In genomic region chr16:13450831-13451230, GRCm38 (mm10) we compare ENCODE assay signal across 28 mouse cellular contexts.
DNase-seq lines count a peak whose midpoint lies in the region; ATAC-seq and TF ChIP-seq lines count a peak whose summit lies in the region.
"Had no signal": no experiment of that assay in that cellular context is flagged by ENCODE, and none has a peak within 500 bp of the region (broad histone marks: within the 10 kb centered on the region; RNA-seq: fewer than 3 reads in every experiment).

No protein-coding gene starts in this region.

- no peak overlapping the region for H3K9ac ChIP-seq in forebrain, embryonic 14.5 days (ENCODE audit: low read length)
- H3K9ac ChIP-seq in forebrain, embryonic 13.5 days: no peak overlapping the region
- H3K9ac ChIP-seq in limb, embryonic 12.5 days (replicated peaks): no peak overlapping the region
- H3K9ac ChIP-seq in midbrain, embryonic 14.5 days (replicated peaks; ENCODE audit: low read length): no peak overlapping the region
- no peak overlapping the region for H3K9ac ChIP-seq in midbrain, postnatal 0 days (replicated peaks; ENCODE audit: low read length, poor library complexity, severe bottlenecking)
- no peak overlapping the region for H3K9ac ChIP-seq in neural tube, embryonic 15.5 days (replicated peaks)
- H3K9ac ChIP-seq: embryonic facial prominence, embryonic 13.5 days; embryonic facial prominence, embryonic 15.5 days; forebrain, embryonic 12.5 days had no signal

- 3% methylated on average over 7 of the region's 7 CpGs for WGBS in forebrain, embryonic 14.5 days
- WGBS in forebrain, embryonic 13.5 days: 5% methylated on average over 7 of the region's 7 CpGs
- WGBS in limb, embryonic 12.5 days: 29% methylated on average over 7 of the region's 7 CpGs
- 33% methylated on average over 7 of the region's 7 CpGs for WGBS in limb, embryonic 10.5 days
- 7% methylated on average over 7 of the region's 7 CpGs for WGBS in midbrain, embryonic 14.5 days
- 12% methylated on average over 7 of the region's 7 CpGs for WGBS in midbrain, postnatal 0 days
- 26% methylated on average over 7 of the region's 7 CpGs for WGBS in neural tube, embryonic 15.5 days

- no peak for TF ChIP-seq CTCF in midbrain, postnatal 0 days (IDR thresholded peaks at IDR 0.05)

- H3K4me1 ChIP-seq in forebrain, embryonic 14.5 days (ENCODE audit: control insufficient read depth, insufficient read depth, low read length): peaks cover 20% of the 10 kb centered on the region; the same call in 1 of the 2 replicates
- H3K4me1 ChIP-seq in forebrain, embryonic 13.5 days: peaks cover 72% of the 10 kb centered on the region
- peaks cover 25% of the 10 kb centered on the region for H3K4me1 ChIP-seq in limb, embryonic 12.5 days (replicated peaks)
- peaks cover 22% of the 10 kb centered on the region for H3K4me1 ChIP-seq in limb, embryonic 10.5 days
- peaks cover 25% of the 10 kb centered on the region for H3K4me1 ChIP-seq in midbrain, embryonic 14.5 days (ENCODE audit: control insufficient read depth, insufficient read depth, low read length)
- peaks cover 13% of the 10 kb centered on the region; the same call in 1 of the 2 replicates for H3K4me1 ChIP-seq in midbrain, postnatal 0 days (ENCODE audit: insufficient read depth, low read length)
- H3K4me1 ChIP-seq in neural tube, embryonic 15.5 days: peaks cover 38% of the 10 kb centered on the region

- H3K4me2 ChIP-seq in forebrain, embryonic 14.5 days (ENCODE audit: low read length): no peak overlapping the region
- no peak overlapping the region; the same call in 1 of the 2 replicates for H3K4me2 ChIP-seq in forebrain, embryonic 13.5 days
- 0 out of 2 replicates have a peak overlapping the region, but pooled peaks have one; percentile 19 for H3K4me2 ChIP-seq in limb, embryonic 12.5 days
- no peak overlapping the region for H3K4me2 ChIP-seq in midbrain, embryonic 14.5 days (ENCODE audit: low read length)
- no peak overlapping the region for H3K4me2 ChIP-seq in midbrain, postnatal 0 days (ENCODE audit: low read depth, low read length, poor library complexity, severe bottlenecking)
- no peak overlapping the region for H3K4me2 ChIP-seq in neural tube, embryonic 15.5 days
- H3K4me2 ChIP-seq: embryonic facial prominence, embryonic 13.5 days; embryonic facial prominence, embryonic 15.5 days; forebrain, embryonic 12.5 days had no signal

- no peaks in the 10 kb centered on the region for H3K9me3 ChIP-seq in forebrain, embryonic 14.5 days (replicated peaks; ENCODE audit: control insufficient read depth, low read length)
- H3K9me3 ChIP-seq in forebrain, embryonic 13.5 days (replicated peaks): no peaks in the 10 kb centered on the region
- no peaks in the 10 kb centered on the region for H3K9me3 ChIP-seq in limb, embryonic 12.5 days
- H3K9me3 ChIP-seq in limb, embryonic 10.5 days (replicated peaks): no peaks in the 10 kb centered on the region
- H3K9me3 ChIP-seq in midbrain, embryonic 14.5 days (ENCODE audit: control insufficient read depth, low read length): no peaks in the 10 kb centered on the region
- H3K9me3 ChIP-seq in midbrain, postnatal 0 days (ENCODE audit: low read length): no peaks in the 10 kb centered on the region
- H3K9me3 ChIP-seq in neural tube, embryonic 15.5 days (replicated peaks): no peaks in the 10 kb centered on the region
- H3K9me3 ChIP-seq: embryonic facial prominence, embryonic 13.5 days; embryonic facial prominence, embryonic 15.5 days; forebrain, embryonic 10.5 days; forebrain, embryonic 12.5 days; G1E had no signal

- H3K4me3 ChIP-seq in forebrain, embryonic 14.5 days (ENCODE audit: low read depth, low read length): no peak overlapping the region
- H3K4me3 ChIP-seq in forebrain, embryonic 13.5 days: no peak overlapping the region
- H3K4me3 ChIP-seq in limb, embryonic 12.5 days (replicated peaks): no peak overlapping the region
- no peak overlapping the region for H3K4me3 ChIP-seq in limb, embryonic 10.5 days
- H3K4me3 ChIP-seq in midbrain, embryonic 14.5 days (replicated peaks; ENCODE audit: low read depth, low read length): no peak overlapping the region
- no peak overlapping the region for H3K4me3 ChIP-seq in midbrain, postnatal 0 days (ENCODE audit: low read depth, low read length)
- H3K4me3 ChIP-seq in neural tube, embryonic 15.5 days (replicated peaks): no peak overlapping the region
- H3K4me3 ChIP-seq: embryonic facial prominence, embryonic 13.5 days; embryonic facial prominence, embryonic 15.5 days; erythroblast, embryonic 14.5 days; forebrain, embryonic 10.5 days; forebrain, embryonic 12.5 days had no signal

- no peaks in the 10 kb centered on the region for H3K36me3 ChIP-seq in forebrain, embryonic 14.5 days (ENCODE audit: control insufficient read depth, insufficient read depth, low read length)
- H3K36me3 ChIP-seq in forebrain, embryonic 13.5 days (ENCODE audit: poor library complexity, severe bottlenecking): no peaks in the 10 kb centered on the region
- H3K36me3 ChIP-seq in limb, embryonic 12.5 days: no peaks in the 10 kb centered on the region
- no peaks in the 10 kb centered on the region for H3K36me3 ChIP-seq in limb, embryonic 10.5 days
- no peaks in the 10 kb centered on the region for H3K36me3 ChIP-seq in midbrain, embryonic 14.5 days (ENCODE audit: control insufficient read depth, insufficient read depth, low read length)
- no peaks in the 10 kb centered on the region for H3K36me3 ChIP-seq in midbrain, postnatal 0 days (ENCODE audit: insufficient read depth, low read length)
- no peaks in the 10 kb centered on the region for H3K36me3 ChIP-seq in neural tube, embryonic 15.5 days
- H3K36me3 ChIP-seq: embryonic facial prominence, embryonic 13.5 days; embryonic facial prominence, embryonic 15.5 days; forebrain, embryonic 10.5 days; forebrain, embryonic 12.5 days; G1E had no signal

- peaks cover 24% of the 10 kb centered on the region for H3K27me3 ChIP-seq in forebrain, embryonic 14.5 days (replicated peaks; ENCODE audit: control insufficient read depth, insufficient read depth, low read length)
- peaks cover 78% of the 10 kb centered on the region for H3K27me3 ChIP-seq in forebrain, embryonic 13.5 days
- peaks cover 61% of the 10 kb centered on the region for H3K27me3 ChIP-seq in limb, embryonic 12.5 days
- peaks cover 71% of the 10 kb centered on the region for H3K27me3 ChIP-seq in limb, embryonic 10.5 days (ENCODE audit: low read depth, poor library complexity, severe bottlenecking)
- peaks cover 17% of the 10 kb centered on the region for H3K27me3 ChIP-seq in midbrain, embryonic 14.5 days (ENCODE audit: control insufficient read depth, insufficient read depth, low read length)
- H3K27me3 ChIP-seq in midbrain, postnatal 0 days (ENCODE audit: insufficient read depth, low read length): no peaks in the 10 kb centered on the region
- H3K27me3 ChIP-seq in neural tube, embryonic 15.5 days (replicated peaks): peaks cover 23% of the 10 kb centered on the region
- H3K27me3 ChIP-seq: CH12.LX, Patski had no signal

- no peak for ATAC-seq in forebrain, embryonic 14.5 days
- ATAC-seq in forebrain, embryonic 13.5 days: no peak
- no peak for ATAC-seq in limb, embryonic 12.5 days (ENCODE audit: insufficient number of reproducible peaks, insufficient read depth, low FRiP score, low TSS enrichment, low read depth)
- no peak for ATAC-seq in midbrain, embryonic 14.5 days (ENCODE audit: low FRiP score, low TSS enrichment)
- no peak for ATAC-seq in midbrain, postnatal 0 days (ENCODE audit: low FRiP score)
- no peak for ATAC-seq in neural tube, embryonic 15.5 days (ENCODE audit: low FRiP score)
- ATAC-seq: activated CD4-positive, CD25-positive, alpha-beta regulatory T cell, adult 4 months; CD4-positive, CD25-positive, alpha-beta regulatory T cell, adult 4 months; forebrain, embryonic 16.5 days; Patski had no signal

- no peak overlapping the region for H3K27ac ChIP-seq in forebrain, embryonic 14.5 days (ENCODE audit: low read depth, low read length)
- H3K27ac ChIP-seq in forebrain, embryonic 13.5 days: no peak overlapping the region
- no peak overlapping the region for H3K27ac ChIP-seq in limb, embryonic 12.5 days
- no peak overlapping the region for H3K27ac ChIP-seq in limb, embryonic 10.5 days
- H3K27ac ChIP-seq in midbrain, embryonic 14.5 days (replicated peaks; ENCODE audit: low read depth, low read length): no peak overlapping the region
- H3K27ac ChIP-seq in midbrain, postnatal 0 days (ENCODE audit: low read depth, low read length): no peak overlapping the region
- no peak overlapping the region for H3K27ac ChIP-seq in neural tube, embryonic 15.5 days (replicated peaks)
- H3K27ac ChIP-seq: embryonic facial prominence, embryonic 13.5 days; embryonic facial prominence, embryonic 15.5 days; forebrain, embryonic 10.5 days; forebrain, embryonic 12.5 days had no signal

- peak; percentile 64 for DNase-seq in forebrain, embryonic 14.5 days (ENCODE audit: low spot score)
- no peak for DNase-seq in limb, embryonic 10.5 days (ENCODE audit: low spot score)
- peak; percentile 48 for DNase-seq in midbrain, embryonic 14.5 days
- no peak for DNase-seq in midbrain, postnatal 0 days (ENCODE audit: low spot score)
- DNase-seq: adrenal gland, postnatal 10 days; adrenal gland, postnatal 25 days; B cell, adult 2 months; cerebellum, adult 11 months; cerebellum, adult 18-20 months; cerebellum, adult 8-10 months; cerebellum, adult 9-11 months; cerebellum, postnatal 14 days; cerebellum, postnatal 36 days; embryo, embryonic 11 days had no signal

Comparison
In these comparisons a context has a peak if more than half of its experiments do, and no peak if none do; other contexts are left out.
1. DNase-seq: peak in forebrain, embryonic 14.5 days (single experiment) and midbrain, embryonic 14.5 days (single experiment); none in limb, embryonic 10.5 days (single experiment) and midbrain, postnatal 0 days (single experiment).